Mouse (Mus musculus): ENCODE data around the gene Itm2c. TPM values are rescaled to one million over a fixed set of nuclear protein-coding genes. Genes with fewer than 3 reads are reported as not detected.

Gene Itm2c
- polyA plus RNA-seq, 1 experiment from 2014 or later: 256 TPM

DNA sequence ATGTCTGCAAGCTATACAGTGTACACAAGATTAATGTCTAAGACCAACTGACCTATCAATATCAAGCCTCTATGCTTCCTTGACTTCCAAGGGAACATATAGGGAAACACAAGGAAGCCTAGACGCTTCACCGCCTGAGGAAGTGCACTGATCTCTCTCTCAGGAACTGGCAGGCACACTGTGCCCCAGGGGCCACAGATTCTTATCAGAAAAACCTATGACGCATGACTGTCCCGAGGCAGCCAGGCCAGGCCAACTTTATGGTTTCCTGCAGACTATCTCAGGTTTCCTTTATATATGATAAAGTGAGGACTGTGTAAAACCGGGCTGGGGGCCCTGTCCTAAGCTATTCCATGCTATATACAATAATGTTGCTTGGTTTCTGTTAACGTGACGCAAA is 25.5 kb downstream of the Itm2c start:
- ATAC-seq (replicated peaks; ENCODE audit: low FRiP score, low read depth): peak; percentile 59; the same call in 1 of the 2 replicates
- no peak overlapping the region for H3K9ac ChIP-seq (ENCODE audit: low read depth, low read length)
- TF ChIP-seq CTCF (IDR thresholded peaks at IDR 0.05; ENCODE audit: low read depth): no peak

DNA sequence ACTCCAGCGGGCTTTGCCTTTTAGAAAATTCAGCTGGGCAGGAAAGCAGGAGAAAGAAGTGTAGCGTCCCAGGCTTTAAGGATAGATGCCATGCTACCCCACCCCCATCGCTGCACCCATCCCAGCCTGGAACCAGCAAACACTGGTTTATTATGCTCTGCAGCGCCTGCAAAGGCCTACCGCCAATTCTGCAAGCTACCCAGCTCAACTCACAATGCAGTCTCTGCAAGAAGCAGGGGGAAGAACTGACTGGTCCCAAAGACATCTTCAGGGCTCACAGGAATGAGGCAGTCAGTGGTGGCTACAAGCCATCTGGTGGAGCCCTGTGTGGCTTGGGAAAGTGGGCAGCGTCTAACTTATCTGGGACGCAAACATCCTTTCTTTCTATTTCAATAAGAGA is 27.6 kb downstream of the Itm2c start:
- ATAC-seq (replicated peaks; ENCODE audit: low FRiP score, low read depth) (no peak), DNase-seq (ENCODE audit: low spot score) (no peak)
- Histone ChIP-seq H3K4me1 (replicated peaks; ENCODE audit: insufficient read depth, low read length) (no peaks in the 10 kb centered on the region), H3K27ac (no peak overlapping the region), H3K9me3 (replicated peaks; ENCODE audit: low read length) (no peaks in the 10 kb centered on the region), H3K9ac (ENCODE audit: low read depth, low read length) (no peak overlapping the region), H3K4me3 (replicated peaks; ENCODE audit: low read depth, low read length) (no peak overlapping the region), H3K36me3 (ENCODE audit: insufficient read depth, low read length) (no peaks in the 10 kb centered on the region), H3K27me3 (ENCODE audit: insufficient read depth, low read length) (no peaks in the 10 kb centered on the region), H3K4me2 (ENCODE audit: low read length) (no peak overlapping the region)
- no peak for TF ChIP-seq CTCF (IDR thresholded peaks at IDR 0.05; ENCODE audit: low read depth)
- WGBS: 88% methylated on average over 7 of the region's 7 CpGs

More for the DNA sequence above, 25.5 kb downstream of the Itm2c start:
- no peaks in the 10 kb centered on the region for H3K27me3 ChIP-seq (ENCODE audit: insufficient read depth, low read length)
- WGBS: 46% methylated on average over 7 of the region's 7 CpGs
- no peaks in the 10 kb centered on the region for H3K9me3 ChIP-seq (replicated peaks; ENCODE audit: low read length)
- H3K4me1 ChIP-seq (replicated peaks; ENCODE audit: insufficient read depth, low read length): no peaks in the 10 kb centered on the region
- H3K27ac ChIP-seq: no peak overlapping the region
- no peak overlapping the region for H3K4me3 ChIP-seq (replicated peaks; ENCODE audit: low read depth, low read length)
- no peak overlapping the region for H3K4me2 ChIP-seq (ENCODE audit: low read length)
- H3K36me3 ChIP-seq (ENCODE audit: insufficient read depth, low read length): no peaks in the 10 kb centered on the region
- no peak for DNase-seq (ENCODE audit: low spot score)

GRCm38 (mm10) chr1:85922127-85922864 is 28.2 kb downstream of the Itm2c start:
- H3K9ac ChIP-seq (ENCODE audit: low read depth, low read length): no peak overlapping the region
- no peaks in the 10 kb centered on the region for H3K36me3 ChIP-seq (ENCODE audit: insufficient read depth, low read length)
- no peak overlapping the region for H3K4me2 ChIP-seq (ENCODE audit: low read length)
- H3K4me3 ChIP-seq (replicated peaks; ENCODE audit: low read depth, low read length): no peak overlapping the region
- no peak overlapping the region for H3K27ac ChIP-seq
- H3K4me1 ChIP-seq (replicated peaks; ENCODE audit: insufficient read depth, low read length): no peaks in the 10 kb centered on the region
- no peaks in the 10 kb centered on the region for H3K9me3 ChIP-seq (replicated peaks; ENCODE audit: low read length)
- WGBS: 68% methylated on average over 7 of the region's 7 CpGs
- no peak for ATAC-seq (replicated peaks; ENCODE audit: low FRiP score, low read depth)
- H3K27me3 ChIP-seq (ENCODE audit: insufficient read depth, low read length): no peaks in the 10 kb centered on the region
- no peak for TF ChIP-seq CTCF (IDR thresholded peaks at IDR 0.05; ENCODE audit: low read depth)
- DNase-seq (ENCODE audit: low spot score): no peak

- Histone ChIP-seq H3K4me1 (replicated peaks; ENCODE audit: insufficient read depth, low read length) (no peaks in the 10 kb centered on the region), H3K4me2 (ENCODE audit: low read length) (no peak overlapping the region), H3K9me3 (replicated peaks; ENCODE audit: low read length) (no peaks in the 10 kb centered on the region), H3K36me3 (ENCODE audit: insufficient read depth, low read length) (no peaks in the 10 kb centered on the region), H3K4me3 (replicated peaks; ENCODE audit: low read depth, low read length) (no peak overlapping the region), H3K9ac (ENCODE audit: low read depth, low read length) (no peak overlapping the region), H3K27ac (no peak overlapping the region), H3K27me3 (ENCODE audit: insufficient read depth, low read length) (no peaks in the 10 kb centered on the region)
- ATAC-seq (replicated peaks; ENCODE audit: low FRiP score, low read depth) (no peak), DNase-seq (ENCODE audit: low spot score) (no peak)
- no peak for TF ChIP-seq CTCF (IDR thresholded peaks at IDR 0.05; ENCODE audit: low read depth)
- WGBS: 69% methylated on average over 5 of the region's 5 CpGs
Observed at GRCm38 (mm10) chr1:85922865-85923211, 28.8 kb downstream of the Itm2c start.

GRCm38 (mm10) chr1:85925183-85925582 is 31.1 kb downstream of the Itm2c start:
- 78% methylated on average over 5 of the region's 5 CpGs for WGBS
- ATAC-seq (replicated peaks; ENCODE audit: low FRiP score, low read depth): no peak

DNA sequence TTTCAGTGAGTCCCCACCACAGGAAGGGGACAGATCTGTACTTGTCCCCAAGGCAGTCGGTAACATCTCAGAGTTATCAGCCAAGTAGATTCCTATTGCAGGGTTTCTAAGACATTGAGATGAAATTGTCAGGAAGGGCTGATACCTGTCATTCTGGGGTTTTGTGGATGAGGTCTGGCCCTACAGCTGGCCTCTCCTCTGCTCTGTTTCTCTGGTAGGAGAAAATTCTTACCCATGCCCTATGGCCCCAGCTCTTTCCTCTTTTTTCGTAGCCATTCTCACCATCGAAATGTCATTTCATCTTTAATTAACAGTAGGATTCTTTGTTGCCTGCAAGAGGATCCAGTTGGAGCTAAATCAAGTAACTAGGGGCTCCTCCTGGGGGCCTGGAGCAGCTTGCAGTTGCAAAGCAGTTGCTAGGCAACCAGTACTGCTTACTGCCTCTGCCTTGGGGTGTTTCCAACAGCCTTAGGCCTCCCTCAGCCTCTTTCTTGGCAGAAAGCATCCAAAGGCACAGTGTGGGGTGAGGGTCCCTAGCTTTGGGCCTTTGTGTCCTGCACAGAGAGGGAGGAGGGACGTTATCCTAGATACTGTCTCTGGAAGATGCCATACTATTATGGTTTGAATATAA is 34.1 kb downstream of the Itm2c start, which contains the start of gene 4933407L21Rik:
Gene 4933407L21Rik (plus strand): TSS at position 427 of the 631 bp plus-strand sequence.
- DNase-seq (ENCODE audit: low spot score) (peak; percentile 71), ATAC-seq (replicated peaks; ENCODE audit: low FRiP score, low read depth) (peak; percentile 41; the same call in 1 of the 2 replicates)
- no peak for TF ChIP-seq CTCF (IDR thresholded peaks at IDR 0.05; ENCODE audit: low read depth)
- no peaks in the 10 kb centered on the region for H3K9me3 ChIP-seq (replicated peaks; ENCODE audit: low read length)
- H3K36me3 ChIP-seq (ENCODE audit: insufficient read depth, low read length): no peaks in the 10 kb centered on the region
- no peaks in the 10 kb centered on the region for H3K27me3 ChIP-seq (ENCODE audit: insufficient read depth, low read length)
- no peak within 1 kb of the TSS for H3K4me2 ChIP-seq (ENCODE audit: low read length)
- 34% methylated on average over 4 of the region's 4 CpGs for WGBS
- H3K27ac ChIP-seq: peak within 1 kb of the TSS; percentile 48
- no peak within 1 kb of the TSS for H3K9ac ChIP-seq (ENCODE audit: low read depth, low read length)
- H3K4me1 ChIP-seq (replicated peaks; ENCODE audit: insufficient read depth, low read length): 0 out of 2 replicates have a peak, but pooled peaks cover 10% of the 10 kb centered on the region
- no peak within 1 kb of the TSS for H3K4me3 ChIP-seq (replicated peaks; ENCODE audit: low read depth, low read length)

More at GRCm38 (mm10) chr1:85925183-85925582, 31.1 kb downstream of the Itm2c start:
- Histone ChIP-seq H3K4me2 (ENCODE audit: low read length) (no peak overlapping the region), H3K9ac (ENCODE audit: low read depth, low read length) (no peak overlapping the region), H3K4me3 (replicated peaks; ENCODE audit: low read depth, low read length) (no peak overlapping the region), H3K9me3 (replicated peaks; ENCODE audit: low read length) (no peaks in the 10 kb centered on the region), H3K27ac (no peak overlapping the region), H3K4me1 (replicated peaks; ENCODE audit: insufficient read depth, low read length) (0 out of 2 replicates have a peak, but pooled peaks cover 6% of the 10 kb centered on the region), H3K36me3 (ENCODE audit: insufficient read depth, low read length) (no peaks in the 10 kb centered on the region), H3K27me3 (ENCODE audit: insufficient read depth, low read length) (no peaks in the 10 kb centered on the region)
- TF ChIP-seq CTCF (IDR thresholded peaks at IDR 0.05; ENCODE audit: low read depth): no peak
- DNase-seq (ENCODE audit: low spot score): no peak

Data from kidney, postnatal 0 days (tissue).